Mouse (Mus musculus): ENCODE data around the gene Ccdc169. TPM values are rescaled to one million over a fixed set of nuclear protein-coding genes. Genes with fewer than 3 reads are reported as not detected.

Ccdc169 gene
- 0.13 TPM in 1 of 2 replicates, not detected in the other for polyA plus RNA-seq (2015; fragmentation: Nextera tagmentation; extraction: Ambion mirVana)

GRCm38 (mm10) chr3:55137039-55137438, at the start of gene Ccdc169:
Gene Ccdc169, plus strand, starts transcription at chr3:55137339.
- H3K36me3 ChIP-seq, result peaks cover 22% of the 10 kb centered on the region
- no peak within 1 kb of the TSS for H3K4me2 ChIP-seq
- no peaks in the 10 kb centered on the region for H3K27me3 ChIP-seq
- H3K27ac ChIP-seq (replicated peaks), result no peak within 1 kb of the TSS
- no peak within 1 kb of the TSS for H3K9ac ChIP-seq
- no peak for ATAC-seq (ENCODE audit: low FRiP score, low read depth)
- no peaks in the 10 kb centered on the region for H3K9me3 ChIP-seq
- H3K4me1 ChIP-seq (replicated peaks), result no peaks in the 10 kb centered on the region
- no peak within 1 kb of the TSS for H3K4me3 ChIP-seq

- Histone ChIP-seq H3K4me3 (no peak overlapping the region), H3K4me2 (no peak overlapping the region), H3K9me3 (no peaks in the 10 kb centered on the region), H3K36me3 (no peaks in the 10 kb centered on the region), H3K27ac (replicated peaks) (no peak overlapping the region), H3K27me3 (0 out of 2 replicates have a peak, but pooled peaks cover 2% of the 10 kb centered on the region), H3K4me1 (replicated peaks) (0 out of 2 replicates have a peak, but pooled peaks cover 4% of the 10 kb centered on the region), H3K9ac (no peak overlapping the region)
- 70% methylated on average over 4 of the region's 4 CpGs for WGBS
- no peak for ATAC-seq (ENCODE audit: low FRiP score, low read depth)
These were observed 49.8 kb upstream of the Ccdc169 start for GRCm38 (mm10) chr3:55087360-55087759.

DNA sequence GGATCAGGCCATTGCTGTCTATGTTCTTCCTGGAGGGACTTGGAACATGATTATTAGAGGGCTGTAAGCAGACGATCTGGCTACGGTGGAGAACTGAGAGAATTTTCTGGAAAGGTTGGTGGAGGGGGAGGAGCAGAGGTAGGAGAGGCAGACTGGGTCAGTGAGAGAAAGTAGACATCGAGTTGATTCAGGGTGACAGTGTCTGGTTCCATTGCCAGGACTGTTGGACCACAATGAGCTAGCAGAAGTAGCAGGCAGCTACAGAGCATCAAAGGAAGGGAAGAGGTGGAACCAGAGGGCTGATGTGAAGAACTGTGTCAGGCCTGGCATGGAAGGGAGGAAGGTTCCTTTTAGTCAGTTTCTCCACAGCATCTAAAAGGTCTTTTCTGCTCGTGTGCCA, 48.8 kb upstream of the Ccdc169 start:
- Histone ChIP-seq H3K36me3 (no peaks in the 10 kb centered on the region), H3K9ac (no peak overlapping the region), H3K4me3 (no peak overlapping the region), H3K27me3 (0 out of 2 replicates have a peak, but pooled peaks cover 2% of the 10 kb centered on the region), H3K27ac (replicated peaks) (no peak overlapping the region), H3K9me3 (no peaks in the 10 kb centered on the region), H3K4me2 (no peak overlapping the region), H3K4me1 (replicated peaks) (0 out of 2 replicates have a peak, but pooled peaks cover 4% of the 10 kb centered on the region)
- ATAC-seq (ENCODE audit: low FRiP score, low read depth), result no peak
- WGBS, result 79% methylated on average over 4 of the region's 4 CpGs

GRCm38 (mm10) chr3:55088843-55089242, 48.3 kb upstream of the Ccdc169 start:
- Histone ChIP-seq H3K27me3 (0 out of 2 replicates have a peak, but pooled peaks cover 2% of the 10 kb centered on the region), H3K4me1 (replicated peaks) (0 out of 2 replicates have a peak, but pooled peaks cover 4% of the 10 kb centered on the region), H3K9me3 (no peaks in the 10 kb centered on the region), H3K36me3 (no peaks in the 10 kb centered on the region), H3K27ac (replicated peaks) (no peak overlapping the region), H3K9ac (no peak overlapping the region), H3K4me2 (no peak overlapping the region), H3K4me3 (no peak overlapping the region)
- WGBS, result 80% methylated on average over 3 of the region's 3 CpGs
- ATAC-seq (ENCODE audit: low FRiP score, low read depth), result no peak

- Histone ChIP-seq H3K9me3 (no peaks in the 10 kb centered on the region), H3K4me1 (replicated peaks) (0 out of 2 replicates have a peak, but pooled peaks cover 4% of the 10 kb centered on the region), H3K4me3 (no peak overlapping the region), H3K36me3 (no peaks in the 10 kb centered on the region), H3K27ac (replicated peaks) (no peak overlapping the region), H3K27me3 (0 out of 2 replicates have a peak, but pooled peaks cover 2% of the 10 kb centered on the region), H3K9ac (no peak overlapping the region), H3K4me2 (no peak overlapping the region)
- WGBS, result 80% methylated on average over 4 of the region's 4 CpGs
- ATAC-seq (ENCODE audit: low FRiP score, low read depth), result no peak
These were observed 47.8 kb upstream of the Ccdc169 start for GRCm38 (mm10) chr3:55089291-55089690.

GRCm38 (mm10) chr3:55093161-55093560, 44.0 kb upstream of the Ccdc169 start:
- H3K4me1 ChIP-seq (replicated peaks), result peaks cover 16% of the 10 kb centered on the region
- H3K9me3 ChIP-seq, result no peaks in the 10 kb centered on the region
- ATAC-seq (ENCODE audit: low FRiP score, low read depth), result no peak
- no peak overlapping the region for H3K4me2 ChIP-seq
- no peak overlapping the region for H3K9ac ChIP-seq
- no peak overlapping the region for H3K4me3 ChIP-seq
- no peaks in the 10 kb centered on the region for H3K36me3 ChIP-seq
- 79% methylated on average over 1 of the region's 1 CpGs for WGBS
- no peak overlapping the region for H3K27ac ChIP-seq (replicated peaks)
- H3K27me3 ChIP-seq, result 0 out of 2 replicates have a peak, but pooled peaks cover 2% of the 10 kb centered on the region

DNA sequence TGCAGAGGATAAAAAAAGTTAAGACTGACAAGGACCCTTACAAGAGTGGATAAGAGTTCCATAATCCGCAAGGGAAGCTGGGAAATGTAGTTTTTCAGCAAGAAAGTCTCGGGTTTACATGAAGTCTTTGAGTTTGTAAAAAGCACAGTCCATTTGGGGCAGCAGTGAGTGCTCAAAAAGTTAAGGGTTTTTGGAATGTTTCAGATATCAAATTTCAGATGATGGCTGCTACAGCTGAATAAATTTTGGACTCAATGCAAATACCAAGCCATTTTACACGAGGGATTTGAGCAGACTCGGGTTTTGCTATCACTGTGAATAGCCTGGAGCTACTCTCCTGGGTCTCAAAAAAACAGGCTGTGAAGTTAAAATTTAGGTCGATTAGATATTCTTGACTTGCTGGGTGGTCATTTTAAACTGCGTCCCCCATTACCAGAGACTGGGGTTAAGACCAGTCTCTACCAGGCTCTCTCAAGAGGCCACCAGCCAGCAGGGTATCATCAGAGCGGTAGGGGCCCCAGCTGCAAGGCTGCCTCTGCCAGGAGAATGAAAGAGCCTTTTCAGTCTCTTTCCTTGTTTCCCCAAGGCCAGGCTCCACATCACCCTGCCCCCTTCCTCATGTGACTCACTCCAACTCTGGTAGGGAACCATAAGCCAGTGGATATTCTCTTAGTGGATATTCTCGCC, 41.0 kb upstream of the Ccdc169 start:
- 23% methylated on average over 8 of the region's 8 CpGs for WGBS
- peak; percentile 76; the same call in 1 of the 2 replicates for ATAC-seq (ENCODE audit: low FRiP score, low read depth)
- no peak overlapping the region for H3K9ac ChIP-seq

GRCm38 (mm10) chr3:55096655-55097005, 40.5 kb upstream of the Ccdc169 start:
- no peak for ATAC-seq (ENCODE audit: low FRiP score, low read depth)
- Histone ChIP-seq H3K4me1 (replicated peaks) (peaks cover 16% of the 10 kb centered on the region), H3K27me3 (no peaks in the 10 kb centered on the region), H3K36me3 (no peaks in the 10 kb centered on the region), H3K9ac (no peak overlapping the region), H3K9me3 (no peaks in the 10 kb centered on the region), H3K4me3 (no peak overlapping the region), H3K27ac (replicated peaks) (peak overlapping the region; percentile 4; the same call in 1 of the 2 replicates), H3K4me2 (no peak overlapping the region)
- 75% methylated on average over 2 of the region's 2 CpGs for WGBS

More for the DNA sequence above, 41.0 kb upstream of the Ccdc169 start:
- Histone ChIP-seq H3K4me1 (replicated peaks) (peaks cover 16% of the 10 kb centered on the region), H3K4me3 (no peak overlapping the region), H3K36me3 (no peaks in the 10 kb centered on the region), H3K27me3 (no peaks in the 10 kb centered on the region), H3K9me3 (no peaks in the 10 kb centered on the region), H3K4me2 (no peak overlapping the region), H3K27ac (replicated peaks) (peak overlapping the region; percentile 4; the same call in 1 of the 2 replicates)

DNA sequence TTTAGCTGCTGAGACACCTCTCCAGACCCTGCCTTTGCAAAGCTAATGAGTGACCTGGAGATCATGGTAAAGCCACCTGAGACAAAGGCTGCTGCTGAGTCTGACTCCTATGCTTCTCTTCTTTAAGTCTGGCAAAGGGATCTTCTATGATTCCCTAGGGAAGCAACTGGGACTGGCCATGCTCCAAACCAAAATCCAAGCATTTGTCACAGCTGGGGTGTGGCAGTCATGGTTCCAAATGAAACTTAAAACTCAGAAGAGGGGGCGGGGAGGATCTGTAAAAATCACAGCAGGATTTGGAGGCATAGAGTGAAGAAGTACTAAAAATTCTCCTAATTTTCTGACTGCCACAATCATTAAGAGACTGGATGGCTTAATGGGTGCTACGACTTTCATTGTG, 40.0 kb upstream of the Ccdc169 start:
- H3K27me3 ChIP-seq, result no peaks in the 10 kb centered on the region
- H3K9ac ChIP-seq, result no peak overlapping the region
- no peaks in the 10 kb centered on the region for H3K9me3 ChIP-seq
- no peak overlapping the region for H3K4me3 ChIP-seq
- peaks cover 16% of the 10 kb centered on the region for H3K4me1 ChIP-seq (replicated peaks)
- H3K27ac ChIP-seq (replicated peaks), result no peak overlapping the region
- H3K36me3 ChIP-seq, result no peaks in the 10 kb centered on the region
- ATAC-seq (ENCODE audit: low FRiP score, low read depth), result no peak
- no peak overlapping the region for H3K4me2 ChIP-seq
- WGBS, result 62% methylated on average over 2 of the region's 2 CpGs

- H3K27me3 ChIP-seq, result no peaks in the 10 kb centered on the region
These were observed 39.1 kb upstream of the Ccdc169 start for GRCm38 (mm10) chr3:55098014-55098413.

DNA sequence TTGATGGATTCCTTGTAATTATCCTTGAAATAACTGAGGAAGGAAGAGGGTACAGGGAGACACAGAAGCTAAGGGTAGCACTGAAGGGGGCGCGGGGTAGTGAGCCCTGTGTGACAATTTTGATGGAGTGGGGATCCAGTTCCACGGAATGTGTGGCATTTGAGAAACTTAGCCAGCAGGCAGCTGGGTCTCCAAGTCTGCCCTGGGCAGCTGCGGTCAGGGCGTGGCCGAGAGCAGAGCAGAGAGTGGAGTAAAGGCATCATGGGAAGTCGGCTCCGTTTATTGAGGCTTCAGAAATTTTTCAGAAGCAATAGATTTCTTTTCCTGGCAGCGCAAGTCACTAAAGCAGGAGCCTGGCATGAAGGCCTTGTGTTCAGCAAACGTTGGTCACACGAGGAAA, 38.1 kb upstream of the Ccdc169 start:
- Histone ChIP-seq H3K4me2 (no peak overlapping the region), H3K9ac (no peak overlapping the region), H3K27ac (replicated peaks) (no peak overlapping the region), H3K4me3 (no peak overlapping the region), H3K27me3 (no peaks in the 10 kb centered on the region), H3K36me3 (no peaks in the 10 kb centered on the region), H3K4me1 (replicated peaks) (peaks cover 16% of the 10 kb centered on the region), H3K9me3 (no peaks in the 10 kb centered on the region)
- 71% methylated on average over 11 of the region's 11 CpGs for WGBS
- ATAC-seq (ENCODE audit: low FRiP score, low read depth), result no peak

More at GRCm38 (mm10) chr3:55098014-55098413, 39.1 kb upstream of the Ccdc169 start:
- Histone ChIP-seq H3K36me3 (no peaks in the 10 kb centered on the region), H3K9me3 (no peaks in the 10 kb centered on the region), H3K4me2 (no peak overlapping the region), H3K27ac (replicated peaks) (no peak overlapping the region), H3K4me1 (replicated peaks) (peaks cover 16% of the 10 kb centered on the region), H3K4me3 (no peak overlapping the region), H3K9ac (no peak overlapping the region)
- WGBS, result 11% methylated on average over 2 of the region's 2 CpGs
- ATAC-seq (ENCODE audit: low FRiP score, low read depth), result peak; percentile 80; the same call in 1 of the 2 replicates

DNA sequence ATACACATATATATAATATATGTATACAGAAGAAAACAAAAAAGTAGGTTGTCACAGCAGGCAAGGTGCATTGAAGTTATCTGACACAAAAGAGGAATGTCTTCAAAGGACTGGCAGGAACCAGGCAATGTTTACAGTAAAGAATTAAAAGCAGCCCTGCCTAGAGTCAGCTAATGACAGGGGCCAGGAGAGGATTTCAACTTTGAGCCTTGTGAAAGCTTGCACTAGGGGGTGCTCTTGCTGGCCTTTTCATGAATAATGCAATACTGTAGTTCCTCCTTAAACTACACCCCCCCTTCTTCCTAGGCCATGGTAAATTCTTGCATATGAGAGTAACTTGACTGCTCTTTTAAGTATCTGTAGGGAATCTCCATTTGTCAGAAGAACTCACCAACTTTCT, 36.0 kb upstream of the Ccdc169 start:
- Histone ChIP-seq H3K27me3 (no peaks in the 10 kb centered on the region), H3K4me3 (no peak overlapping the region), H3K9ac (no peak overlapping the region), H3K9me3 (no peaks in the 10 kb centered on the region), H3K4me1 (replicated peaks) (peaks cover 15% of the 10 kb centered on the region), H3K27ac (replicated peaks) (no peak overlapping the region), H3K36me3 (no peaks in the 10 kb centered on the region), H3K4me2 (no peak overlapping the region)
- ATAC-seq (ENCODE audit: low FRiP score, low read depth), result no peak
